Mouse (Mus musculus) limb, embryonic 14.5 days (tissue): ENCODE data around the gene Ppp4r3a. TPM values are rescaled to one million over a fixed set of nuclear protein-coding genes. Genes with fewer than 3 reads are reported as not detected.
"Not testable (repeated sequence)": the region's sequence is repeated elsewhere in the genome, so short reads cannot be mapped to it uniquely, and the experiment has no call there.

Experiments
- ATAC-seq: fragments of 200-750 bp; cut with Nextera tagmentation; 2 replicates; pipeline ENCODE4 v1.8.0; 2017; ENCODE audit warnings: low read depth, moderate number of reproducible peaks, moderate TSS enrichment; ENCODE audit not compliant: low FRiP score
- DNase-seq: peaks from one replicate; pipeline ENCODE4 v3.0.0-alpha.2; 2015; ENCODE audit warnings: low spot score
- H3K27ac ChIP-seq: fragments of 300-500 bp; sonication (generic); replicated peaks from 2 replicates; pipeline ENCODE4 v1.5.1; 2014; ENCODE audit warnings: low read depth, mild to moderate bottlenecking, low read length, moderate library complexity, mixed read lengths
- H3K27me3 ChIP-seq: fragments of 300-500 bp; sonication (generic); 2 replicates; pipeline ENCODE4 v1.6.1; 2014; ENCODE audit warnings: low read length, mixed read lengths; ENCODE audit not compliant: control insufficient read depth, insufficient read depth
- H3K36me3 ChIP-seq: fragments of 300-500 bp; sonication (generic); 2 replicates; pipeline ENCODE4 v1.6.1; 2014; ENCODE audit warnings: mild to moderate bottlenecking, low read length, moderate library complexity, mixed read lengths; ENCODE audit not compliant: control insufficient read depth, insufficient read depth
- H3K4me1 ChIP-seq: fragments of 300-500 bp; sonication (generic); 2 replicates; pipeline ENCODE4 v1.6.1; 2014; ENCODE audit warnings: antibody characterized with exemption, low read length, mixed read lengths; ENCODE audit not compliant: control insufficient read depth, insufficient read depth
- H3K4me2 ChIP-seq: fragments of 300-500 bp; sonication (generic); replicated peaks from 2 replicates; pipeline ENCODE4 v1.6.1; 2014; ENCODE audit warnings: low read depth, mild to moderate bottlenecking, low read length, moderate library complexity; ENCODE audit not compliant: severe bottlenecking
- H3K4me3 ChIP-seq: fragments of 300-500 bp; sonication (generic); replicated peaks from 2 replicates; pipeline ENCODE4 v1.5.1; 2014; ENCODE audit warnings: low read length
- H3K9ac ChIP-seq: fragments of 300-500 bp; sonication (generic); 2 replicates; pipeline ENCODE4 v1.6.1; 2014; ENCODE audit warnings: mild to moderate bottlenecking, low read depth, low read length, moderate library complexity; ENCODE audit not compliant: severe bottlenecking
- H3K9me3 ChIP-seq: fragments of 300-500 bp; sonication (generic); 2 replicates; pipeline ENCODE4 v1.6.1; 2016; ENCODE audit warnings: low read length; ENCODE audit not compliant: control insufficient read depth
- POLR2A ChIP-seq: fragments of 200-500 bp; IDR thresholded peaks from 2 replicates; pipeline ENCODE4 v1.8.0; 2012; ENCODE audit warnings: inconsistent platforms, mild to moderate bottlenecking, moderate library complexity, borderline replicate concordance; ENCODE audit not compliant: insufficient read depth, insufficient read length; ENCODE audit errors: extremely low read depth
- WGBS: fragments of 180-500 bp; shearing (Covaris S2); extraction: QIAGEN DNeasy Blood & Tissue Kit; methylation state at CpG from one replicate; pipeline ENCODE4 v1.1.7; 2014; 5-methylcytosine and 5-hydroxymethylcytosine counted together
- polyA plus RNA-seq, 2 experiments: library from polyadenylated mRNA; depleted of rRNA in 1 of 2; stranded (reverse) in 1 of 2; unstranded in 1 of 2; fragments of >200 nt; fragmentation: Nextera tagmentation in 1 of 2; extraction: Ambion mirVana in 1 of 2; gene quantifications; 2 replicates each; pipeline versions ENCODE4 v1.2.1 to v1.2.3; 2012 to 2014

Gene Ppp4r3a
- polyA plus RNA-seq, 2 experiments = 40.3 to 44.9 TPM

GRCm38 (mm10) chr12:101105571-101105970, 22.1 kb upstream of the Ppp4r3a start:
- Histone ChIP-seq H3K9me3 (no peaks in the 10 kb centered on the region), H3K27me3 (no peaks in the 10 kb centered on the region), H3K4me1 (peaks cover 4% of the 10 kb centered on the region; the same call in 1 of the 2 replicates), H3K36me3 (no peaks in the 10 kb centered on the region), H3K4me2 (no peak overlapping the region), H3K4me3 (no peak overlapping the region), H3K9ac (no peak overlapping the region), H3K27ac (no peak overlapping the region)
- ATAC-seq (no peak), DNase-seq (no peak)
- WGBS = 28% methylated on average over 5 of the region's 5 CpGs
- no peak for TF ChIP-seq POLR2A

- no peaks in the 10 kb centered on the region for H3K27me3 ChIP-seq
- no peak overlapping the region for H3K9ac ChIP-seq
- ATAC-seq (no peak), DNase-seq (no peak)
- no peak overlapping the region for H3K4me2 ChIP-seq
- TF ChIP-seq POLR2A = no peak
- H3K4me3 ChIP-seq = no peak overlapping the region
- H3K9me3 ChIP-seq = no peaks in the 10 kb centered on the region
- peaks cover 4% of the 10 kb centered on the region; the same call in 1 of the 2 replicates for H3K4me1 ChIP-seq
- no peaks in the 10 kb centered on the region for H3K36me3 ChIP-seq
- WGBS = 74% methylated on average over 3 of the region's 3 CpGs
- no peak overlapping the region for H3K27ac ChIP-seq
Observed at GRCm38 (mm10) chr12:101102648-101103047, 19.1 kb upstream of the Ppp4r3a start.

- WGBS = 51% methylated on average over 3 of the region's 3 CpGs
- ATAC-seq = not testable (repeated sequence)
Observed at GRCm38 (mm10) chr12:101093678-101094077, 10.2 kb upstream of the Ppp4r3a start.

GRCm38 (mm10) chr12:101089955-101090354, 6.5 kb upstream of the Ppp4r3a start:
- Histone ChIP-seq H3K36me3 (no peaks in the 10 kb centered on the region), H3K27me3 (no peaks in the 10 kb centered on the region), H3K4me1 (no peaks in the 10 kb centered on the region), H3K27ac (no peak overlapping the region), H3K4me2 (no peak overlapping the region), H3K4me3 (no peak overlapping the region), H3K9me3 (no peaks in the 10 kb centered on the region), H3K9ac (no peak overlapping the region)
- WGBS = 55% methylated on average over 1 of the region's 1 CpGs
- ATAC-seq = no peak
- no peak for DNase-seq
- no peak for TF ChIP-seq POLR2A

More at GRCm38 (mm10) chr12:101093678-101094077, 10.2 kb upstream of the Ppp4r3a start:
- H3K4me2 ChIP-seq, H3K9ac ChIP-seq, H3K27ac ChIP-seq, H3K36me3 ChIP-seq, H3K4me1 ChIP-seq, DNase-seq, H3K27me3 ChIP-seq, H3K9me3 ChIP-seq, H3K4me3 ChIP-seq: not testable (repeated sequence)

GRCm38 (mm10) chr12:101087406-101087805, 3.9 kb upstream of the Ppp4r3a start:
- H3K27ac ChIP-seq = no peak overlapping the region
- no peak for TF ChIP-seq POLR2A
- H3K36me3 ChIP-seq = no peaks in the 10 kb centered on the region
- no peak for DNase-seq
- no peak overlapping the region for H3K4me2 ChIP-seq
- 0 out of 2 replicates have a peak, but pooled peaks cover 6% of the 10 kb centered on the region for H3K4me1 ChIP-seq
- no peaks in the 10 kb centered on the region for H3K9me3 ChIP-seq
- H3K9ac ChIP-seq = no peak overlapping the region
- no peaks in the 10 kb centered on the region for H3K27me3 ChIP-seq
- no peak overlapping the region for H3K4me3 ChIP-seq
- 68% methylated on average over 1 of the region's 1 CpGs for WGBS
- ATAC-seq = no peak
